Mouse (Mus musculus) right cerebral cortex, postnatal 4 days (tissue): ENCODE measurements around the gene Gcm1.

Source experiments
- DNase-seq: peaks from one replicate; pipeline ENCODE4 v3.0.0-alpha.2; 2022

Gcm1 gene

DNA sequence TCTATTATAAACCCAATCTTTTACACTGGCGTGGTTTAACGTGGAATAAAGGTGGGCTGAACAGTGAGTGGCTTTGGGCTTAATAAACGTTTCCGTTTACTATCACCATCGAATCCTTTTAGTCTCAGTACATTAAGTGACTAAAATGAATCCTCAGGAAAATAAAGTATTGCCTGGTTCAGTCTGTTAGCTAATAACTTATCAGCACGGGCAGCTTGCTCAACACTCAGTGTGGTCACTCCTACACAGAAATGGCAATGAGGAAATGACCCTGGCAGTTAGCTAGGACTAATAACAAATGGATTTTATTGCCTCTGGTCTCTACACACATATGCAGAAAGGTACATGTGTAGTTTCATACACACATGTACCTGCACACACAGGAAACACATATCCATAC, 53.2 kb downstream of the Gcm1 start:
- DNase-seq: no peak

GRCm38 (mm10) chr9:78105501-78105932, 53.8 kb downstream of the Gcm1 start:
- no peak for DNase-seq

DNA sequence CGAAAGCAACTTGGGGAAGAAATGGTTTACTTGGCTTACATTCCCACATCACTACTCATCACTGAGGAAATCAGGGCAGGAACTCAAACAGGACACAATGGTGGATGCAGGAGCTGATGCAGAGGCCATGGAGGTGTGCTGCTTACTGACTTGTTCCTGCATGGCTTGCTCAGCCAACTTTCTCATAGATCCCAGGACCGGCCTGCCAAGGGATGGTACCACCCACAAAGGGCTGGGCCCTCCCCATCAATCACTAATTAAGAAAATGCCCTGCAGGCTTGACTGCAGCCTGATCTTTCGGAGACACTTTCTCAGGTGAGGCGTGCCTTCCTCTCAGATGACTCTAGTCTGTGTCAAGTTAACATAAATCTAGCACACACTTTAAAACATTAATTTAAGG, 55.1 kb downstream of the Gcm1 start:
- no peak for DNase-seq

DNA sequence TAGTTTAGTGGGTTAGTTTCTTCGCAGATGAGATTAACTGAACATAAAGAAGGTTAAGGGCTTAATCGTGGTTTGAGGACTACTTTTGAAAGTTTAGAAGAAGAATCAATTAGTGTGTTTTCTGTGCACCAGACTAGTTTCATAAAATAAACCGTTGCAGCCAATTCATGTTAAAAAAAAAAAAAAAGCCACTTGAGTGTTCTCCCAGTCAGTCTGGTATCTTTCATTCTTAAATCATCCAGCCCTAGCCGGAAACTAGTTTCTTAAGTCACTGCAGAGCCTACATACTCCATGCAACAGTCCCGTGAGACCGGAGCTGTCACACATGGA, 55.8 kb downstream of the Gcm1 start:
- no peak for DNase-seq

- peak; percentile 85 for DNase-seq
Measured at GRCm38 (mm10) chr9:78107912-78108795, 56.4 kb downstream of the Gcm1 start.

GRCm38 (mm10) chr9:78108796-78109239, 57.1 kb downstream of the Gcm1 start, which contains the start of the genes Fbxo9 and Ick:
Fbxo9 (minus strand) TSS chr9:78109065.
Ick (plus strand) TSS chr9:78109192.
- DNase-seq: peak; percentile 72

- DNase-seq: no peak
Measured at GRCm38 (mm10) chr9:78109656-78110055, 57.9 kb downstream of the Gcm1 start.

- DNase-seq: no peak
Measured at GRCm38 (mm10) chr9:78111456-78111855, 59.7 kb downstream of the Gcm1 start.

GRCm38 (mm10) chr9:78112770-78113537, 61.2 kb downstream of the Gcm1 start:
- peak; percentile 93 for DNase-seq

GRCm38 (mm10) chr9:78113538-78113885, 61.8 kb downstream of the Gcm1 start:
- no peak for DNase-seq
